8 mouse cellular contexts compared by ENCODE assay signal in genomic region chr17:12206248-12206647, GRCm38 (mm10).
DNase-seq lines count a peak whose midpoint lies in the region; ATAC-seq and TF ChIP-seq lines count a peak whose summit lies in the region.
"Had no signal": no experiment of that assay in that cellular context is flagged by ENCODE, and none has a peak within 500 bp of the region (broad histone marks: within the 10 kb centered on the region; RNA-seq: fewer than 3 reads in every experiment).

No protein-coding gene starts in this region.

- ATAC-seq in megakaryocyte, adult 5-6 weeks (ENCODE audit: poor library complexity, severe bottlenecking), result no peak
- no peak for ATAC-seq in embryonic facial prominence, embryonic 13.5 days (ENCODE audit: insufficient number of reproducible peaks, insufficient read depth, low FRiP score, low TSS enrichment, low read depth)
- ATAC-seq in intestine, postnatal 0 days, result no peak

- peaks cover 2% of the 10 kb centered on the region for H3K27me3 ChIP-seq in megakaryocyte, embryonic 14.5 days (replicated peaks)
- H3K27me3 ChIP-seq in embryonic facial prominence, embryonic 13.5 days, result no peaks in the 10 kb centered on the region
- no peaks in the 10 kb centered on the region for H3K27me3 ChIP-seq in intestine, postnatal 0 days (replicated peaks; ENCODE audit: control insufficient read depth, insufficient read depth, low read length)

- H3K4me2 ChIP-seq in embryonic facial prominence, embryonic 13.5 days, result peak overlapping the region; percentile 39
- no peak overlapping the region for H3K4me2 ChIP-seq in intestine, postnatal 0 days (replicated peaks; ENCODE audit: low read depth)

- peak overlapping the region; percentile 90 for H3K27ac ChIP-seq in embryonic facial prominence, embryonic 13.5 days
- peak overlapping the region; percentile 21; the same call in 1 of the 2 replicates for H3K27ac ChIP-seq in intestine, postnatal 0 days (ENCODE audit: low read depth, low read length)

- H3K4me1 ChIP-seq in megakaryocyte, embryonic 14.5 days, result peaks cover 71% of the 10 kb centered on the region
- peaks cover 72% of the 10 kb centered on the region for H3K4me1 ChIP-seq in embryonic facial prominence, embryonic 13.5 days
- H3K4me1 ChIP-seq in intestine, postnatal 0 days (replicated peaks; ENCODE audit: control insufficient read depth, insufficient read depth, low read length), result peaks cover 19% of the 10 kb centered on the region

- peak; percentile 73 to 83 for DNase-seq in spleen, postnatal 4 days (ENCODE audit: low spot score in 2 of 2)
- DNase-seq in cerebellum, postnatal 10 days, result no peak
- DNase-seq in retina, embryonic 14.5 days (ENCODE audit: low spot score), result no peak
- DNase-seq: cerebellum, postnatal 36 days had no signal

- peak overlapping the region; percentile 31 for H3K4me3 ChIP-seq in megakaryocyte, embryonic 14.5 days (replicated peaks)
- H3K4me3 ChIP-seq in embryonic facial prominence, embryonic 13.5 days, result no peak overlapping the region
- H3K4me3 ChIP-seq in intestine, postnatal 0 days (ENCODE audit: low read depth, low read length), result no peak overlapping the region

- 35% methylated on average over 3 of the region's 3 CpGs for WGBS in embryonic facial prominence, embryonic 13.5 days
- WGBS in intestine, postnatal 0 days, result 52% methylated on average over 3 of the region's 3 CpGs

- peaks cover 2% of the 10 kb centered on the region for H3K36me3 ChIP-seq in megakaryocyte, embryonic 14.5 days (replicated peaks; ENCODE audit: low read length)
- peaks cover 12% of the 10 kb centered on the region for H3K36me3 ChIP-seq in embryonic facial prominence, embryonic 13.5 days
- no peaks in the 10 kb centered on the region for H3K36me3 ChIP-seq in intestine, postnatal 0 days (ENCODE audit: control insufficient read depth, insufficient read depth)

- no peaks in the 10 kb centered on the region for H3K9me3 ChIP-seq in megakaryocyte, embryonic 14.5 days
- no peaks in the 10 kb centered on the region for H3K9me3 ChIP-seq in embryonic facial prominence, embryonic 13.5 days
- no peaks in the 10 kb centered on the region for H3K9me3 ChIP-seq in intestine, postnatal 0 days (ENCODE audit: control insufficient read depth)

- no peak overlapping the region for H3K9ac ChIP-seq in embryonic facial prominence, embryonic 13.5 days
- no peak overlapping the region for H3K9ac ChIP-seq in intestine, postnatal 0 days (ENCODE audit: low read depth, low read length)

- TF ChIP-seq CTCF in intestine, postnatal 0 days (IDR thresholded peaks at IDR 0.05; ENCODE audit: low read depth), result no peak

Comparison
In these comparisons a context has a peak if more than half of its experiments do, and no peak if none do; other contexts are left out.
1. DNase-seq: peak in spleen, postnatal 4 days (2 of 2); none in cerebellum, postnatal 10 days (0 of 2) and retina, embryonic 14.5 days (single experiment).